Mouse (Mus musculus) liver, embryonic 16.5 days (tissue): ENCODE data around the gene Rapgef1. TPM values are rescaled to one million over a fixed set of nuclear protein-coding genes. Genes with fewer than 3 reads are reported as not detected.

Experiments
- ATAC-seq: fragments of 200-750 bp; cut with Nextera tagmentation; 2 replicates; pipeline ENCODE4 v1.8.0; 2017; ENCODE audit warnings: low read depth, mild to moderate bottlenecking, moderate number of reproducible peaks, moderate library complexity
- H3K27ac ChIP-seq: fragments of 300-500 bp; sonication (generic); 2 replicates; pipeline ENCODE4 v1.5.1; 2014; ENCODE audit warnings: mild to moderate bottlenecking, low read length
- H3K27me3 ChIP-seq: fragments of 300-500 bp; sonication (generic); 2 replicates; pipeline ENCODE4 v1.6.1; 2014; ENCODE audit warnings: low read depth, low read length, mixed read lengths; ENCODE audit not compliant: control insufficient read depth, insufficient read depth
- H3K36me3 ChIP-seq: fragments of 300-500 bp; sonication (generic); 2 replicates; pipeline ENCODE4 v1.6.1; 2014; ENCODE audit warnings: mild to moderate bottlenecking; ENCODE audit not compliant: control insufficient read depth, insufficient read depth
- H3K4me1 ChIP-seq: fragments of 300-500 bp; sonication (generic); 2 replicates; pipeline ENCODE4 v1.6.1; 2014; ENCODE audit warnings: low read depth, low read length, mixed read lengths; ENCODE audit not compliant: control insufficient read depth
- H3K4me2 ChIP-seq: fragments of 300-500 bp; sonication (generic); 2 replicates; pipeline ENCODE4 v1.6.1; 2014; ENCODE audit warnings: low read depth, low read length, mixed read lengths
- H3K4me3 ChIP-seq: fragments of 300-500 bp; sonication (generic); 2 replicates; pipeline ENCODE4 v1.5.1; 2014; ENCODE audit warnings: low read depth, mild to moderate bottlenecking, low read length
- H3K9ac ChIP-seq: fragments of 300-500 bp; sonication (generic); 2 replicates; pipeline ENCODE4 v1.6.1; 2014; ENCODE audit warnings: low read depth, low read length
- H3K9me3 ChIP-seq: fragments of 300-500 bp; sonication (generic); replicated peaks from 2 replicates; pipeline ENCODE4 v1.6.1; 2016; ENCODE audit warnings: low read length; ENCODE audit not compliant: control insufficient read depth
- WGBS: fragments of 180-500 bp; shearing (Covaris S2); extraction: QIAGEN DNeasy Blood & Tissue Kit; methylation state at CpG from one replicate; pipeline ENCODE4 v1.1.7; 2014; ENCODE audit not compliant: insufficient replicate concordance; 5-methylcytosine and 5-hydroxymethylcytosine counted together
- polyA plus RNA-seq: library from polyadenylated mRNA; unstranded; fragments of >200 nt; fragmentation: Nextera tagmentation; extraction: Ambion mirVana; gene quantifications from 2 replicates; pipeline ENCODE4 v1.2.1, GENCODE M21; 2015

Gene Rapgef1
- polyA plus RNA-seq, 1 experiment from 2014 or later = 4.7 TPM

DNA sequence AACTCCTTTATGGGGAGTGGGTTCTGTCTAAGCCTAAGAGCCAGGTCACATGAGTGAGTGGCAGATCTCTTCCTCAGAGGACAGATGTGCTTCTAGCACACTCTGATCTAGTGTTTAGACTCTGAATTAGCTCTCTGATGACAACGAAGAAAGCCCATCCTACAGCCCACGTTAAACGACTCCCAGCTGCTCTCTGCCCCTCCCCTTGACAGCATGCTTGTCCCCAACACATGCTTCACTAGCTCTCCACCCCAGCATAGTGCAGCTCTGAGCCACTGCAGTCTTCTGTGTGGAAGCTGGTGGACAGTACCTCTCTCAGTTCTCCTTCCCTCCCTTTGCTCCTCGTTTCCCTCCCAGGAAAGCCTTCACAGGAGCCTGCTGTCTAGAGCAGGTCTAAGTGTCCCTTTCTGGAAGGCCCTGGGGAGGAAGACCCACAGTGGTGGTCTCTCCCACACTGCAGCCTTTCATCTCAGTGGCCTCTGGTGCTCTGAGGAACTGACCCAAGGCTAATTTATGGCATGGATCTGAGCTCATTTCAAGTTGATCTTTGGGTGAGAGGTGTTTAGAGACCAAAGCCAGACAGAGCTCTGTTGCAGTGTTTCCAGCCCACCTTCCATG, 43.8 kb downstream of the Rapgef1 start:
- no peaks in the 10 kb centered on the region for H3K36me3 ChIP-seq
- no peaks in the 10 kb centered on the region for H3K9me3 ChIP-seq
- no peak overlapping the region for H3K4me2 ChIP-seq
- peaks cover 41% of the 10 kb centered on the region for H3K4me1 ChIP-seq
- no peak for ATAC-seq
- no peaks in the 10 kb centered on the region for H3K27me3 ChIP-seq
- WGBS = 27% methylated on average over 4 of the region's 4 CpGs
- no peak overlapping the region for H3K9ac ChIP-seq
- H3K4me3 ChIP-seq = no peak overlapping the region
- H3K27ac ChIP-seq = peak overlapping the region; percentile 11; the same call in 1 of the 2 replicates

DNA sequence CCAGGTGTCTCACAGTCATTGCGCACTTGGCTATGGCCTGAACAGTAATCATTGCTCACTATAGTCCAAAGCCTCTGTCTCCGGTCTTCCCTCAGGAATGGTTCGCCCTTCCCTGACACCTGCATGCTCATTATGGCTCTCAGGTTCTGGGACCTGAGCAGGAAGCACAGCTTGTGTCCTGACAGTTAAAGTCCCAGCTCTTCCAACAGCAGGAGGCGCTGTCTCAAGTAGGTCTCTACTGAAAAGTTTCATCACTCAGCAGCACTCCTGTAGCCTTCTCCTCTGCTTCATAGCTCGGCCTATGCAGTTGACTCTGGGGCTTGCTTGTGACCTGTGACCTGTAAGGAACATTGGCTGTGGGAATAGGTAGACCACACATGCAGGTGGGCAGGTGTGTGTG, 45.9 kb downstream of the Rapgef1 start:
- H3K4me1 ChIP-seq = peaks cover 51% of the 10 kb centered on the region
- no peak overlapping the region for H3K27ac ChIP-seq
- no peaks in the 10 kb centered on the region for H3K9me3 ChIP-seq
- H3K4me3 ChIP-seq = no peak overlapping the region
- no peak overlapping the region for H3K4me2 ChIP-seq
- WGBS = 76% methylated on average over 5 of the region's 5 CpGs
- no peaks in the 10 kb centered on the region for H3K36me3 ChIP-seq
- no peak for ATAC-seq
- no peak overlapping the region for H3K9ac ChIP-seq
- H3K27me3 ChIP-seq = no peaks in the 10 kb centered on the region

DNA sequence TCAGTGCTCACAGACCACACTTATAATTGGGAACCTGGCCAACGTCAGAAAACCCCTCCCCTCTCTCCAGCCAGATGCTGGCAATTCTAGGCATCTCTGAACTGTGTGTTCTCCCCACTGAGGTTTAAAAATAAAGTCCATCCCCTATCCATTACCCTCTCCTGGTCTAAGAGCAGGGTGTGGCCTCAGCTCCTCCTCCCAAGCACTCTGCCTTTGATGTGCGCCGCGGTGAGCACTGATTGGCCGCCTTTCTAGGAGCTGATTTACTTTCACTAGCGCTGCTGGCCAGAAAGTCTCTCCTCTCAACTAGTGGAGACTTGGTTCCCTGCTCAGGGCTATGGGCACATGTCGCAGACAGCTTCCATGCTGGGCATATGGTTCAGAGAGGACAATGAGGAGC, 47.1 kb downstream of the Rapgef1 start:
- Histone ChIP-seq H3K4me1 (peaks cover 58% of the 10 kb centered on the region), H3K4me2 (no peak overlapping the region)

DNA sequence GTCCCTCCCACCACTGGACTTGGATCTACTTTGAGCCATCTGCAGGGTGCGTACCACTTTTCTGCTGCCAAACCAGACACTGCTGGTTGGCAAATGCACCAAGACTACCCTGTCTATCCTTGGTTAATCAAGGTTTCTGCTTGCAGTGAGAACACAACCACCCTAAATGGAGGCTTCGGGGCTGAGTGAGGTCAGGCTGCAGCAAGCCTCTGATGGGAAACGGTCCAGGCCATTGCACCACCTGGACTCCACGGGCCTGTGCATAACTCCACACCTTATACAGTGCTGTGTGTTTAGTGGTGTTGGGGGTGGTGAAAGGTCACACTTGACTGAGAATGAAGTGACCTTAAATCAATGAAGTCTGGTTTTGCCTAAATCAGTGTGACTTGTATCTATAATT, 47.6 kb downstream of the Rapgef1 start:
- WGBS = 78% methylated on average over 4 of the region's 4 CpGs
- Histone ChIP-seq H3K4me1 (peaks cover 56% of the 10 kb centered on the region), H3K36me3 (no peaks in the 10 kb centered on the region), H3K4me2 (no peak overlapping the region), H3K27me3 (no peaks in the 10 kb centered on the region), H3K4me3 (no peak overlapping the region), H3K9me3 (no peaks in the 10 kb centered on the region), H3K27ac (no peak overlapping the region), H3K9ac (no peak overlapping the region)
- peak; percentile 60; the same call in 1 of the 2 replicates for ATAC-seq

More for the DNA sequence above, 47.1 kb downstream of the Rapgef1 start:
- 30% methylated on average over 7 of the region's 7 CpGs for WGBS
- no peaks in the 10 kb centered on the region for H3K27me3 ChIP-seq
- no peak overlapping the region for H3K27ac ChIP-seq
- no peaks in the 10 kb centered on the region for H3K9me3 ChIP-seq
- H3K36me3 ChIP-seq = no peaks in the 10 kb centered on the region
- H3K9ac ChIP-seq = no peak overlapping the region
- ATAC-seq = peak; percentile 19; the same call in 1 of the 2 replicates
- no peak overlapping the region for H3K4me3 ChIP-seq

DNA sequence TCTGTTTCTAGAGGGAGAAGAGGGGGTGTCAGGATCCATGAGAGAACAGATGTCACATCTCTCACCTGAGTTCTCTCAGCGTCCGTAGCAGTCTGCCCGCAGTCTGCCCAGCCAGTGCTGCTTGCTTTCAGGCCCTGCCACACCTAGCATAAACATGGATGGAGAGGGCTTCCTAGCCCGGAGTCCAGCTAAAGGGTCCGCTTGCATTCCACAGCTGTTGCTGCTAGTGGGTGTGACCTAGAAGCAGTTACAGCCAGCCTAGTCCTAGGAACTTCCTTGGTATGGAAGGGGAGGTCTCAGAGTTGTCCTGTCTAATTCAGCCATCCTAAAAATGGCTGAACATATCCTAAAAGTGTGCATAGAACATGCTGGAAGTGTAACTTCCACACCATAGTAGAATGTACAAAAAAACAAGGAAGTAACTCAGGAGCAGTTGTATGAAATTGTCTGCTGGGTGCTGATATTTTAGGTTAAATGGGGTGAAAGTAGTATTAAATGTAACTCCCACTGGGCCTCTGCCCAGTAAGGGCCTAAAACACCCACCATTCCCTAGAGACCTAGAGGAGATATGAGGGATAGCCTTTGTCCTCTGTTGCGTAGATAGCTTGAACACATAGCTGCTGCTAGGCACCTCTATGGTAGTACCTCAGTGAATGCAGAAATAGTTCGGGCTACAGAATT, 48.6 kb downstream of the Rapgef1 start:
- Histone ChIP-seq H3K9ac (no peak overlapping the region), H3K4me3 (no peak overlapping the region), H3K4me1 (peaks cover 54% of the 10 kb centered on the region), H3K36me3 (no peaks in the 10 kb centered on the region), H3K4me2 (no peak overlapping the region), H3K27me3 (no peaks in the 10 kb centered on the region), H3K9me3 (no peaks in the 10 kb centered on the region), H3K27ac (no peak overlapping the region)
- WGBS = 76% methylated on average over 7 of the region's 7 CpGs
- ATAC-seq = no peak

DNA sequence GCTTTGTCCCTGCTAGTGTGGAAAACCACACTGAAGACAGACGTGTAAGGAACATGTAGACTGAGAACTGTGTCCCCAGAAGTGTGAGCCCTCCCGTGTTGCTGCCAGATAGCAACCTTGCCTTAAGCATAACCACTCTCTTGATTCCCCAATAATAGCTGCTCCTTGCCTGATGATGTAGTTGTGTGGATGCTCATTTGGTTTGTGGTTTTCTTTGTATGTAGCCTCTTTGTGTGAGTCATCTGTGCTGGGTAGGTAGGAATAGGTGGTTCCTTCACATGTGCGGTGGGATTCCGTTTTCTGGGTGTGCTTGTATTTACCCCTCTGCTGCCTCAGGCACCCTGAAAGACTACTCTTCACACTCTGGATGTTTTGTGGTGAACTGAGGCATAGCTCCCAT, 49.4 kb downstream of the Rapgef1 start:
- no peaks in the 10 kb centered on the region for H3K36me3 ChIP-seq
- WGBS = 70% methylated on average over 4 of the region's 4 CpGs
- H3K27me3 ChIP-seq = no peaks in the 10 kb centered on the region
- H3K4me3 ChIP-seq = no peak overlapping the region
- H3K27ac ChIP-seq = no peak overlapping the region
- no peaks in the 10 kb centered on the region for H3K9me3 ChIP-seq
- no peak for ATAC-seq
- H3K4me2 ChIP-seq = no peak overlapping the region
- H3K4me1 ChIP-seq = peaks cover 48% of the 10 kb centered on the region
- no peak overlapping the region for H3K9ac ChIP-seq

DNA sequence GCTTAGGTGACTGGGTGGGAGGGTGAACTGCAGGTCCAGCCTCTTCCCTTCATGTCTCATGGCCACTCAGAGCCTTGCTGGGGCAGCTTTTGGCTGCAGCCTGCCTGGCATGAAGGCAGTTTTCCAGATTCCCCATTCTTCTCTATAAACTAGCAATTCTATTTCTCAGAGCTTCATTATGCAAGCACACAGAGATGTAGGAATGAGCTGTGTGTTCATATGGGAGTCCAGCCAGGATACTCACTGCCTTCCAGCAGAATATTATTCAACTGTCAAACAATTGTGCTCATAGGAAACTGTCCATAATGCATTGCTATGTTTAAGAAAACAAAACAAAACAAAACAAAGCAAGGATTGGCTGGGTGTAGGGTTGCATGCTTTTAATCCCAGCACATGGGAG, 50.2 kb downstream of the Rapgef1 start:
- no peaks in the 10 kb centered on the region for H3K9me3 ChIP-seq
- no peaks in the 10 kb centered on the region for H3K36me3 ChIP-seq
- no peak overlapping the region for H3K27ac ChIP-seq
- no peak overlapping the region for H3K4me3 ChIP-seq
- ATAC-seq = no peak
- no peaks in the 10 kb centered on the region for H3K27me3 ChIP-seq
- H3K4me2 ChIP-seq = no peak overlapping the region
- no peak overlapping the region for H3K9ac ChIP-seq
- H3K4me1 ChIP-seq = peaks cover 49% of the 10 kb centered on the region

DNA sequence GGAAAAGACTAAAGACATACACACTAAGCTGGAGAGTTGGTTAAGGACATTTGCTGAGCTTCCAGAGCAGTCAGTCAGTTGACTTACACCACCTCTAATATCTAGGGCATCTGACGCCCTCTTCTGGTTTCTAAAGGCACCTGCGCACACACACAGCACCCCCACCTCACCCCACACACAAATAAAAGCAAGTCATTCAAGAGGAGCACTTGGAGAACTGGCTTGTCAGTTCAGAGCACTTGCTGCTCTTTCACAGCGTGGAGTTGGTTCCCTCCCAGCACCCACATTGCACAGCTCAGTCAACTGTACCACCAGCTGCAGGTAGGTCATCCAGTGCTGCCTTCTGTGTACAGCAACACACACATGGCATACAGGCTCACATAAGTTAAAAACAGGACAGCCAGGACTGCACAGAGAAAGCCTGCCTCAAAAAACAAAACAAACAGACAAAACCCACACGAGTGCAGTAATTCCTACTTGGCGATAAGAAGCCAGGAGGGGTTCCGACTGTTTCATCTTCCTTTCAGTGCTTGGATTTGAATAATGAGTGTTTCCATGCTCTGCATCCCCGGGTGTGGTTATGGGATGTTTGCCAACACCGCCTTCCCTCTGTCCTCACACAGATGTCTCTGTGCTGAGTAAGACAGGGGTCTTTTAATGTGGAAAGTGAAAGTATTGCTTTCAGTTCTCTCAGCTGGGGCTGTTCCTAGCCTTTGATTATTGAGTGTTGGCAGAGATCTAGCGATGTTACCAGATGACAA, 50.9 kb downstream of the Rapgef1 start:
- H3K9me3 ChIP-seq = no peaks in the 10 kb centered on the region
- WGBS = 54% methylated on average over 9 of the region's 9 CpGs
- no peaks in the 10 kb centered on the region for H3K36me3 ChIP-seq
- no peak overlapping the region for H3K27ac ChIP-seq
- peaks cover 51% of the 10 kb centered on the region for H3K4me1 ChIP-seq
- peak; percentile 44; the same call in 1 of the 2 replicates for ATAC-seq
- H3K4me2 ChIP-seq = no peak overlapping the region
- H3K9ac ChIP-seq = no peak overlapping the region
- no peaks in the 10 kb centered on the region for H3K27me3 ChIP-seq
- H3K4me3 ChIP-seq = no peak overlapping the region

DNA sequence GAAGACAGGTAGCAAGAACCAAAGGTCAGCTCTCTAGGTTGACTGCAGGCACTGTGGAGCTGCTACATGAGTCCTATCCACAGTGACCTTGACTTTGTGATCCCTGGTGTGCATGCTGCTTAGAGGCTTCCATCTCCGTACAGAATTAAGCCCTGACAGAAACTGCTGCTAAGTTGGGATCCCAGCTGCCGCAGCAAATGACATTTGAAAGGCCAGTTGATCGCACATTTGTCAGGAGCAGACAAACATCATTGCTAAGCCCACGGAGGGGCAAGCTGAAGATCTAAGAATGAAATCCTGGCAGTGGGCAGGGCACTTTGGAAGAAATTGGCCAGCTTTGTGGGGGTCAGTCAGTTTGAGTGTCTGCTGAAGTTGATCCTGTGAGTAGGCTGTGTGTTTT, 51.9 kb downstream of the Rapgef1 start:
- no peaks in the 10 kb centered on the region for H3K9me3 ChIP-seq
- H3K27me3 ChIP-seq = no peaks in the 10 kb centered on the region
- no peak overlapping the region for H3K9ac ChIP-seq
- H3K4me1 ChIP-seq = peaks cover 47% of the 10 kb centered on the region
- no peak overlapping the region for H3K27ac ChIP-seq
- H3K4me2 ChIP-seq = no peak overlapping the region
- 73% methylated on average over 4 of the region's 4 CpGs for WGBS
- no peak overlapping the region for H3K4me3 ChIP-seq
- ATAC-seq = no peak
- H3K36me3 ChIP-seq = no peaks in the 10 kb centered on the region
